Mouse (Mus musculus) small intestine, adult 2 months (tissue): Measurements from ENCODE around the gene Nos2.

Experiments
- CTCF ChIP-seq: fragments of 200-500 bp; IDR thresholded peaks from 2 replicates; pipeline ENCODE4 v1.5.1; 2012; ENCODE audit warnings: low read depth, mild to moderate bottlenecking, control low read depth, inconsistent platforms, low read length, moderate library complexity, mixed read lengths; ENCODE audit not compliant: insufficient replicate concordance, insufficient read length; ENCODE audit errors: extremely low read depth
- POLR2A ChIP-seq: fragments of 200-500 bp; IDR thresholded peaks from 2 replicates; pipeline ENCODE4 v1.6.1; 2012; ENCODE audit warnings: low read depth, mild to moderate bottlenecking, control low read depth, inconsistent platforms, low read length, moderate library complexity

GRCm38 (mm10) chr11:78986311-78987002, 65.9 kb downstream of the Nos2 start:
- TF ChIP-seq CTCF (no peak), POLR2A (no peak)
